Mouse (Mus musculus) mouse embryonic stem cell (cell line): ENCODE measurements around the gene Mettl24.
"Not testable (repeated sequence)": the region's sequence is repeated elsewhere in the genome, so short reads cannot be mapped to it uniquely, and the experiment has no call there.

Experiments
- in situ Hi-C, 2 experiments: fragments of 300-500 bp; cut with MboI; formaldehyde crosslinking; loops; 1 replicate in 1 of 2; 3 replicates in 1 of 2; pipeline ENCODE4 v1.14.3; 2019 to 2020; ENCODE audit warnings: low sequenced_read_pairs in 2 of 2, low pct_unique_long_range_greater_than_20kb in 1 of 2, mixed read lengths in 1 of 2; ENCODE audit not compliant: unreplicated experiment in 1 of 2

Gene Mettl24

GRCm38 (mm10) chr10:40725471-40725870 lies 42.4 kb downstream of the Mettl24 start:
- in situ Hi-C loops, result no loop called here

GRCm38 (mm10) chr10:40726288-40726902 lies 43.3 kb downstream of the Mettl24 start:
- in situ Hi-C loops, result no loop called here

GRCm38 (mm10) chr10:40726989-40727388 lies 43.9 kb downstream of the Mettl24 start:
- in situ Hi-C loops, result no loop called here

GRCm38 (mm10) chr10:40730200-40730599 lies 47.1 kb downstream of the Mettl24 start:
- in situ Hi-C loops, result no loop called here

- in situ Hi-C loops, result no loop called here
These were observed 50.2 kb downstream of the Mettl24 start for GRCm38 (mm10) chr10:40733291-40733690.

GRCm38 (mm10) chr10:40736172-40736571 lies 53.1 kb downstream of the Mettl24 start:
- in situ Hi-C loops, result no loop called here

GRCm38 (mm10) chr10:40737274-40738112 lies 54.4 kb downstream of the Mettl24 start:
- in situ Hi-C loops, result no loop called here

- in situ Hi-C loops, result no loop called here
These were observed 57.6 kb downstream of the Mettl24 start for GRCm38 (mm10) chr10:40740696-40741095.

GRCm38 (mm10) chr10:40750293-40751047 lies 67.4 kb downstream of the Mettl24 start:
- in situ Hi-C loops, result no loop called here

- in situ Hi-C loops, result no loop called here
These were observed 68.1 kb downstream of the Mettl24 start for GRCm38 (mm10) chr10:40751157-40751556.

- in situ Hi-C loops, result no loop called here
These were observed 70.0 kb downstream of the Mettl24 start for GRCm38 (mm10) chr10:40753036-40753435.

- in situ Hi-C loops, result no loop called here
These were observed 75.3 kb downstream of the Mettl24 start for GRCm38 (mm10) chr10:40758171-40759010.

- in situ Hi-C loops, result not testable (repeated sequence)
These were observed 76.5 kb downstream of the Mettl24 start for GRCm38 (mm10) chr10:40759391-40760194.

- in situ Hi-C loops, result no loop called here
These were observed 77.3 kb downstream of the Mettl24 start for GRCm38 (mm10) chr10:40760195-40761009.

- in situ Hi-C loops, result no loop called here
These were observed 78.1 kb downstream of the Mettl24 start for GRCm38 (mm10) chr10:40761010-40761752.

- in situ Hi-C loops, result no loop called here
These were observed 79.5 kb downstream of the Mettl24 start for GRCm38 (mm10) chr10:40762624-40763023.
